Mouse (Mus musculus) lung, adult 2 months (tissue): Measurements from ENCODE around the gene Ppp2r2d.

Experiments
- CTCF ChIP-seq: fragments of 200-500 bp; IDR thresholded peaks from 2 replicates; pipeline ENCODE4 v1.5.1; 2011; ENCODE audit warnings: mild to moderate bottlenecking, low read length, control low read depth; ENCODE audit not compliant: insufficient read depth
- POLR2A ChIP-seq: fragments of 200-500 bp; IDR thresholded peaks from 2 replicates; pipeline ENCODE4 v1.6.1; 2011; ENCODE audit warnings: low read depth, mild to moderate bottlenecking, control low read depth, low read length, borderline replicate concordance; ENCODE audit errors: extremely low read depth

DNA sequence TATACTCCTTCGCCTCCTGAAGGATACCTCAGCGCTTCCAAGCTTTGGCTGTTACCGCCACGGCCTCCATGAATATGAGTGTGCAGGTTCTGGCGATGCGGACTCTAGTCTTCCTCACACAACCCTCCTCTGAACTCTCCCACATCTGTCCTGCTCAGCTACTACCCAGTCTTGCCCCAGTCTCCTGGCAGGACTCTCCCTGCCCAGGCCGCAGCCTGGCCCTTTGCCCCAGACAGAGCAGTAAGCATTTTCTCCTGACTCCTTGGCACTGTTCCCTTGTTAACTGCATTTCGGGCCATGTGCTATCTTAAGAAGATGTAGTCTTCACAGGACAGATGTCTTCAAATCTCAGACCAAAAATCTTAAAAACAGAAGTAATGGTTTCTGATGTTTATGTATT is 75.7 kb downstream of the Ppp2r2d start:
- TF ChIP-seq POLR2A = no peak
- no peak for TF ChIP-seq CTCF
